Mouse (Mus musculus) CH12.LX (cell line): ENCODE data around the gene Zswim4.

Experiments
- EP300 ChIP-seq: IDR thresholded peaks from 2 replicates; pipeline ENCODE4 v1.6.1; 2011; ENCODE audit warnings: low read length, improper control_type of control experiment
- HCFC1 ChIP-seq: IDR thresholded peaks from 2 replicates; pipeline ENCODE4 v1.6.1; 2012; ENCODE audit warnings: low read depth, mild to moderate bottlenecking, inconsistent platforms, low read length, improper control_type of control experiment
- JUN ChIP-seq: IDR thresholded peaks from 2 replicates; pipeline ENCODE4 v1.6.1; 2011; ENCODE audit warnings: low read depth, mild to moderate bottlenecking, low read length, improper control_type of control experiment, moderate library complexity; ENCODE audit not compliant: insufficient read depth
- MYC ChIP-seq: IDR thresholded peaks from 2 replicates; pipeline ENCODE4 v1.6.1; 2011; ENCODE audit warnings: low read depth, mild to moderate bottlenecking, improper control_type of control experiment, low read length
- POLR2AphosphoS2 ChIP-seq: IDR thresholded peaks from 2 replicates; pipeline ENCODE4 v1.6.1; 2011; ENCODE audit warnings: low read depth, low read length, improper control_type of control experiment
- UBTF ChIP-seq: IDR thresholded peaks from 2 replicates; pipeline ENCODE4 v1.6.1; 2012; ENCODE audit warnings: low read depth, mild to moderate bottlenecking, inconsistent platforms, low read length, improper control_type of control experiment, moderate library complexity
- USF1 ChIP-seq: IDR thresholded peaks from 2 replicates; pipeline ENCODE4 v1.6.1; 2014; ENCODE audit warnings: low read depth, mild to moderate bottlenecking, inconsistent platforms, low read length, improper control_type of control experiment

- TF ChIP-seq HCFC1 (no peak), MYC (no peak), EP300 (no peak), POLR2AphosphoS2 (no peak), JUN (no peak), UBTF (no peak), USF1 (no peak)
These were observed 46.5 kb downstream of the Zswim4 start for GRCm38 (mm10) chr8:84190191-84190867.
